Mouse (Mus musculus): ENCODE data around the gene Abcg1.

DNA sequence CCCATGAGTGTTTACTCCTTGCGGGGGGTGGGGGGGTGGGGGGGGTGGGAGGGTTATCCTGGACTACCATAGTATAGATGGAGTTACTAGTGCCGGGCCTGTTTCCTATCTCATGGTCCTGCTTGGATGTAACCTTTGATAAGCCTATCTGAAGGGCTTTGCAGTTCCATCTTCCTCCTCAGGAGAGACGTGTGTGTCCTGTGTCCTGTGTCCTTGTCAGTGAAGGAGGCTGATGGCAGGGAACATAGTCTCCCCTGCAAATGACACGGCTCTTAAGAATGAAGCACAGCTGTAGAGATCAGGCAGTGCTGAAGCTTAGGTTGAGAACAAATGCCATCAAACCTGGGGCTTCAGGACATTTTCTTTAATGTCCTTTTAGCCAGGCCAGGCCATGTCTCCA, 12.4 kb downstream of the Abcg1 start:
- TF ChIP-seq CTCF (IDR thresholded peaks at IDR 0.05; ENCODE audit: borderline replicate concordance, extremely low read depth, insufficient read depth, insufficient read length) (no peak), POLR2A (IDR thresholded peaks at IDR 0.05; ENCODE audit: borderline replicate concordance, extremely low read depth, insufficient read depth, insufficient read length, poor library complexity, severe bottlenecking) (no peak)
